Mouse (Mus musculus): ENCODE data around the gene Maml1. TPM values are rescaled to one million over a fixed set of nuclear protein-coding genes. Genes with fewer than 3 reads are reported as not detected.

Maml1 gene
- polyA plus RNA-seq, 1 experiment from 2014 or later, result 3.9 TPM

GRCm38 (mm10) chr11:50238324-50238723 is 53.8 kb downstream of the Maml1 start, which contains the start of gene Ltc4s:
Ltc4s (minus strand) TSS chr11:50238616.
- Histone ChIP-seq H3K4me2 (ENCODE audit: low read length) (no peak within 1 kb of the TSS), H3K9ac (replicated peaks; ENCODE audit: low read depth, low read length) (no peak within 1 kb of the TSS), H3K36me3 (ENCODE audit: control insufficient read depth, insufficient read depth) (peaks cover 10% of the 10 kb centered on the region), H3K9me3 (ENCODE audit: control insufficient read depth, low read length) (no peaks in the 10 kb centered on the region), H3K27me3 (replicated peaks; ENCODE audit: control insufficient read depth, insufficient read depth, low read length) (0 out of 2 replicates have a peak, but pooled peaks cover 4% of the 10 kb centered on the region), H3K4me1 (replicated peaks; ENCODE audit: control insufficient read depth, insufficient read depth, low read length) (peaks cover 16% of the 10 kb centered on the region), H3K4me3 (replicated peaks; ENCODE audit: low read length) (peak within 1 kb of the TSS; percentile 64), H3K27ac (ENCODE audit: low read length) (no peak within 1 kb of the TSS)
- no peak for ATAC-seq
- 57% methylated on average over 10 of the region's 10 CpGs for WGBS

DNA sequence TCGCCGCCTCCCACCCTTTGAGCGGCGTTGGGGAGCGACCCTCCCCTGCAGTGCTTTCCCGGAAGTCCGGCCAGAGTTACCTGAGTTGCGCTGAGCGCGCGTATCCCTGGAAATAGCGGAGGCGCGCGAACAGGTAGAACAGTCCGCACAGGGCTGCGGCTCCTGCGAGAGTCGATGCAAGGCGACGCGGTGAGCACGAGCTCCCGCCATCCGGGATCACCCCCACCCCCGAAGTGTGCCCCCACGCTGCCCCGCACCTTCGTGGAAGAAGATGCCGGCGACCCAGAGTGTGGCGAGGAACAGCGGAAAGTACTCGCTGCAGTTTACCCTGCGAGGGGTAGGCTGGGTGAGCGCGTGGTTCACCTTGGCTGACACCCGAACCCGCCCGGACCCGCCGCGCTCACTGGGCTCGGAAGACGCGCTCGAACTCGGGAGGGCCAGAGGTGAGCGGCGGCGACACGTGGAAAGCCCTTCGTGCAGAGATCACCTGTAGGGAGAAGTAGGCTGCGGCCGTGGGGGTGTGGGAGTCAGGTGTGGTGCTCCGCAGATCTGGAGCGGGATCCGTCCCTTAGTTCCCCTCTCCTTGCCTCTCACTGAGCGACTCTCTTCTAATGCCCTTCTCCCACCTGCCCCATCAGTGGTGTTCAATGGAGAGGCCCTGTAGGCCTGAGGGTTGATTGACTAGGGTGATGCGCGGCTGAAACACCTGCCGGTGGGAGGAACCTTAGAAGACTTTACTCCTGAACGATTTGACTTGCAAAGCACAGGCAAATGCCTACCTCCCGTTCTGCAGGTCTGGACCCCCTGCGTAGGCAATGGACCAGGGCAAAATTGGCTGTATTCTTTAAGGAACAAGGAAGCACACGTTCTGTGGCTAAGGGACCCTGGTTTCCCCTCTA is 54.9 kb downstream of the Maml1 start:
- Histone ChIP-seq H3K27me3 (replicated peaks; ENCODE audit: control insufficient read depth, insufficient read depth, low read length) (0 out of 2 replicates have a peak, but pooled peaks cover 4% of the 10 kb centered on the region), H3K9me3 (ENCODE audit: control insufficient read depth, low read length) (no peaks in the 10 kb centered on the region), H3K4me1 (replicated peaks; ENCODE audit: control insufficient read depth, insufficient read depth, low read length) (peaks cover 16% of the 10 kb centered on the region), H3K4me2 (ENCODE audit: low read length) (peak overlapping the region; percentile 94), H3K4me3 (replicated peaks; ENCODE audit: low read length) (peak overlapping the region; percentile 64), H3K9ac (replicated peaks; ENCODE audit: low read depth, low read length) (peak overlapping the region; percentile 47), H3K36me3 (ENCODE audit: control insufficient read depth, insufficient read depth) (peaks cover 16% of the 10 kb centered on the region), H3K27ac (ENCODE audit: low read length) (no peak overlapping the region)
- 1% methylated on average over 66 of the region's 66 CpGs for WGBS
- peak; percentile 13 for ATAC-seq

- Histone ChIP-seq H3K4me3 (replicated peaks; ENCODE audit: low read length) (peak overlapping the region; percentile 64), H3K27me3 (replicated peaks; ENCODE audit: control insufficient read depth, insufficient read depth, low read length) (0 out of 2 replicates have a peak, but pooled peaks cover 4% of the 10 kb centered on the region), H3K9ac (replicated peaks; ENCODE audit: low read depth, low read length) (peak overlapping the region; percentile 47), H3K27ac (ENCODE audit: low read length) (no peak overlapping the region), H3K36me3 (ENCODE audit: control insufficient read depth, insufficient read depth) (peaks cover 20% of the 10 kb centered on the region), H3K9me3 (ENCODE audit: control insufficient read depth, low read length) (no peaks in the 10 kb centered on the region), H3K4me2 (ENCODE audit: low read length) (peak overlapping the region; percentile 94), H3K4me1 (replicated peaks; ENCODE audit: control insufficient read depth, insufficient read depth, low read length) (peaks cover 16% of the 10 kb centered on the region)
- WGBS, result 0% methylated on average over 26 of the region's 27 CpGs
- ATAC-seq, result peak; percentile 88
Observed at GRCm38 (mm10) chr11:50236540-50236936, 55.6 kb downstream of the Maml1 start.

GRCm38 (mm10) chr11:50234606-50235005 is 57.5 kb downstream of the Maml1 start:
- ATAC-seq, result no peak

GRCm38 (mm10) chr11:50233993-50234392 is 58.1 kb downstream of the Maml1 start:
- peaks cover 24% of the 10 kb centered on the region for H3K36me3 ChIP-seq (ENCODE audit: control insufficient read depth, insufficient read depth)
- ATAC-seq, result no peak
- H3K27ac ChIP-seq (ENCODE audit: low read length), result no peak overlapping the region
- H3K4me3 ChIP-seq (replicated peaks; ENCODE audit: low read length), result no peak overlapping the region
- H3K4me2 ChIP-seq (ENCODE audit: low read length), result no peak overlapping the region
- WGBS, result 84% methylated on average over 11 of the region's 11 CpGs
- no peak overlapping the region for H3K9ac ChIP-seq (replicated peaks; ENCODE audit: low read depth, low read length)
- H3K4me1 ChIP-seq (replicated peaks; ENCODE audit: control insufficient read depth, insufficient read depth, low read length), result peaks cover 27% of the 10 kb centered on the region
- 0 out of 2 replicates have a peak, but pooled peaks cover 4% of the 10 kb centered on the region for H3K27me3 ChIP-seq (replicated peaks; ENCODE audit: control insufficient read depth, insufficient read depth, low read length)
- no peaks in the 10 kb centered on the region for H3K9me3 ChIP-seq (ENCODE audit: control insufficient read depth, low read length)

More at GRCm38 (mm10) chr11:50234606-50235005, 57.5 kb downstream of the Maml1 start:
- H3K9me3 ChIP-seq (ENCODE audit: control insufficient read depth, low read length), result no peaks in the 10 kb centered on the region
- 0 out of 2 replicates have a peak, but pooled peaks cover 4% of the 10 kb centered on the region for H3K27me3 ChIP-seq (replicated peaks; ENCODE audit: control insufficient read depth, insufficient read depth, low read length)
- peaks cover 27% of the 10 kb centered on the region for H3K4me1 ChIP-seq (replicated peaks; ENCODE audit: control insufficient read depth, insufficient read depth, low read length)
- H3K36me3 ChIP-seq (ENCODE audit: control insufficient read depth, insufficient read depth), result peaks cover 24% of the 10 kb centered on the region
- WGBS, result 93% methylated on average over 25 of the region's 25 CpGs
- no peak overlapping the region for H3K27ac ChIP-seq (ENCODE audit: low read length)
- H3K9ac ChIP-seq (replicated peaks; ENCODE audit: low read depth, low read length), result no peak overlapping the region
- no peak overlapping the region for H3K4me3 ChIP-seq (replicated peaks; ENCODE audit: low read length)
- no peak overlapping the region for H3K4me2 ChIP-seq (ENCODE audit: low read length)

- no peak for ATAC-seq
- WGBS, result 92% methylated on average over 13 of the region's 13 CpGs
- Histone ChIP-seq H3K27me3 (replicated peaks; ENCODE audit: control insufficient read depth, insufficient read depth, low read length) (0 out of 2 replicates have a peak, but pooled peaks cover 4% of the 10 kb centered on the region), H3K27ac (ENCODE audit: low read length) (no peak overlapping the region), H3K36me3 (ENCODE audit: control insufficient read depth, insufficient read depth) (peaks cover 24% of the 10 kb centered on the region), H3K9me3 (ENCODE audit: control insufficient read depth, low read length) (no peaks in the 10 kb centered on the region), H3K4me2 (ENCODE audit: low read length) (no peak overlapping the region), H3K4me3 (replicated peaks; ENCODE audit: low read length) (no peak overlapping the region), H3K4me1 (replicated peaks; ENCODE audit: control insufficient read depth, insufficient read depth, low read length) (peaks cover 27% of the 10 kb centered on the region), H3K9ac (replicated peaks; ENCODE audit: low read depth, low read length) (no peak overlapping the region)
Observed at GRCm38 (mm10) chr11:50233022-50233421, 59.1 kb downstream of the Maml1 start.

DNA sequence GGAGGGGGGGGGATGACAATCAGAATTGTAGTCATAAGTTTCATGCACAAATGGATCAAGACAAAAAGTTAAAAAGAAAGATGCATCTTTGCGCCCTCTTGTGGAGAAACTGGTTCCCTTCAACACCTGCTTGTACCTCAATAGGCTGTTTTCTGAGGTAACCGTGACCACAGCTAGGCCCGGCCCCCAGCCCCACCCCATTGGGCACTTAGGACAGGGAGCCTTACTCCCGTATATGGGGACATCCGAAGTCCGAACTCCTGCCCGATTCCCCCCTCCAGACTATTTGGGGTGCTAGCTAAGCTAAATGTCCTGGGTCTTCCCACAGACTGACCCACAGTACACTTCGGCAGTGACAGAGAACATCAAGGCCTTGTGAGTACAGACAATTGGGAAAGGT is 60.7 kb downstream of the Maml1 start:
- peaks cover 34% of the 10 kb centered on the region for H3K4me1 ChIP-seq (replicated peaks; ENCODE audit: control insufficient read depth, insufficient read depth, low read length)
- H3K4me3 ChIP-seq (replicated peaks; ENCODE audit: low read length), result no peak overlapping the region
- WGBS, result 22% methylated on average over 8 of the region's 8 CpGs
- no peaks in the 10 kb centered on the region for H3K27me3 ChIP-seq (replicated peaks; ENCODE audit: control insufficient read depth, insufficient read depth, low read length)
- peak; percentile 17; the same call in 1 of the 2 replicates for ATAC-seq
- H3K36me3 ChIP-seq (ENCODE audit: control insufficient read depth, insufficient read depth), result peaks cover 24% of the 10 kb centered on the region
- no peaks in the 10 kb centered on the region for H3K9me3 ChIP-seq (ENCODE audit: control insufficient read depth, low read length)
- peak overlapping the region; percentile 40 for H3K4me2 ChIP-seq (ENCODE audit: low read length)
- no peak overlapping the region for H3K27ac ChIP-seq (ENCODE audit: low read length)
- no peak overlapping the region for H3K9ac ChIP-seq (replicated peaks; ENCODE audit: low read depth, low read length)

- Histone ChIP-seq H3K9ac (replicated peaks; ENCODE audit: low read depth, low read length) (no peak overlapping the region), H3K27me3 (replicated peaks; ENCODE audit: control insufficient read depth, insufficient read depth, low read length) (no peaks in the 10 kb centered on the region), H3K36me3 (ENCODE audit: control insufficient read depth, insufficient read depth) (peaks cover 24% of the 10 kb centered on the region), H3K9me3 (ENCODE audit: control insufficient read depth, low read length) (no peaks in the 10 kb centered on the region), H3K27ac (ENCODE audit: low read length) (no peak overlapping the region), H3K4me1 (replicated peaks; ENCODE audit: control insufficient read depth, insufficient read depth, low read length) (peaks cover 33% of the 10 kb centered on the region), H3K4me2 (ENCODE audit: low read length) (peak overlapping the region; percentile 40), H3K4me3 (replicated peaks; ENCODE audit: low read length) (no peak overlapping the region; the same call in 1 of the 2 replicates)
- WGBS, result 23% methylated on average over 45 of the region's 45 CpGs
- no peak for ATAC-seq
Observed at GRCm38 (mm10) chr11:50230481-50231304, 61.4 kb downstream of the Maml1 start.
